Mouse (Mus musculus): ENCODE results near the gene Rab3a. TPM values are rescaled to one million over a fixed set of nuclear protein-coding genes. Genes with fewer than 3 reads are reported as not detected.

Gene Rab3a
- total RNA-seq, 2 experiments from 2014 or later, result 1.6 to 5.5 TPM

DNA sequence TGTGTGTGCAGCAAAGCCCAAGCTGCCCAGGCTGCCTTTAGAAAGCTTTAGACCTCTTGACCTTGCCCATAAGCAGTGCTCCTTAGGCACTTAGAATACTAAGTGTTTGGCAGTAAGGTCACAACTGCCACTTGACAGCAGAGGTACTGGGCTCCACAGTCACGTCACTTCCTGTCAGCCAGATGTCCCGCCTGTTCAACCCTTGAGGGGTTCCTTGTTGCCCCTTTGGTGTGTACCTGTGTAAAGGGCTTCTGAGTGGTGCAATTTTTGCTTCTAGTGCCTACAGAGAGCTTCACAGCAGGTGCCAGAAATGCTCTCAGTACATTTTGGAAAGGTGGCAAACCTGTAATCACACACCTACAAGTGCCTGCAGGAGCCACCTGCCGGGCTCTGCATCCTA, 16.3 kb upstream of the Rab3a start:
- ATAC-seq (replicated peaks; ENCODE audit: poor library complexity, severe bottlenecking), result no peak

DNA sequence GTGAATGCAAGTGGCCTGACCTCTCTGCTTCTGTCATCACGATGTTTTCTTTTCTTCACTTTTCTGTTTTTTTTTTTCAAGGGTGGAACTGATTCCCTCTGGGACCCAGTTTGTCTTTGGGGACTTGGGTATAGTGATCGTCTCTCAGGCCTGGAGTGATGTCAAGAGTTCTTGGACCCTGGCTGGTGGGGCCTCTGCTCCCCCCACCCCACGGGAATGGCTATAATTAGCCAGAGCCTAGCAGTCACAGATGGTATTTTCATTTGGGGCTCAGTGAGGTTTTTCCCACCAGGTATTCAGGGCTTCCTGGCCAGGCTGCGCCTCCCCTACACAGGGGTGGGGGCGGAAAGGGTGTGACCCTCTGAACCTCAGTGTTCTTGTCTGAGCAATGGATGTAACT, 12.8 kb upstream of the Rab3a start:
- no peak for ATAC-seq (replicated peaks; ENCODE audit: poor library complexity, severe bottlenecking)

DNA sequence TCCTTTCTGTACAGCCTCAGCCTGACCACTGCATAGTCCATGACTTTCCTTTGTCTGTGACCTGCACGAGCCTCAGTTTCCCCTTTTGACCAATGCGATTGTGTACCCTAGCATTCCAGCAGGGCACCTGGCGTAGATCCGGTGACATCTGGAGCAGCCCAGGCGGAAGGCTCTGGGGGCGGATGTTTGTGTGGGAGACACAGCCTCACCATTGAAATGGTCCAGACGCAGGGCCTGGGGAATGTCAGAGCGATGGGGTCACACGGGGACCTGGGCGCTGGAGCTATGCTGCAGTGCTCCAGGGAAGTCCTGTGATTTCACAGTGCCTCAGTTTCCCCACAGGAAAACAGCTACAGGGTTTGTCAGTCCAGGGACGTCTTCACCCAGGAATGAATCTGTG, 12.3 kb upstream of the Rab3a start:
- ATAC-seq (replicated peaks; ENCODE audit: poor library complexity, severe bottlenecking), result no peak

DNA sequence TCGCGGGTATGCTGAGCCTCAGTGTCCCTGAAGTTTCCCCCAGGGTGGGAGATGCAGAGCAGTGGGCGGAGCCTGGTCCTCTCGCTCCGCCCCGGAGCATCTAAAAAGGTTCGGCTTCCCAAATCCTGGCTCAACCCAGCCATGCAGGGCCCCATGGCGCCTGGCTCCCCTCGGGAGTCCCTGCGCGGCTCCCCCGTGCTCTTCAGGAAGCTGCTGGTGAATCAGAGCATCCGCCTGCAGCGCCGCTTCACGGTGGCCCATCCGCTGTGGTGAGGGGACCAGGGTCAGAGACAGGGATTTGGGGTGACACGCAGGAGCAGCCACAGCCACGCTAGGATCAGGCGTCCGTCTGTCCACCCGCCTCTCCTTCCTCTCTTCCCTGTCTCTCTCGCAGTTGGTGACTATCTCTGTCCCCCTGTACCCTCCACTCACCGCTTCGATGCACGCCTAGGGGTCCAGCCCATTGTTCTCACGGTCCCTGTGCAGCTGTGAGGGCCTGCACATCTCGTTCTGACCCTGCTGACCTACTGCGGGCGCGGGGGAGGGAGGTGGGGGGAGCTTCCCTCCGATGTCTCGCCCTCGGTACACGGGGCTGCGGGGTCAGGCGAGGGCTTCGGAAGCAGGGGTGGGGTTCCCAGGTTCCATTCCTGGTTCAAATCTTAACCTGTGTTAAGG, 11.4 kb upstream of the Rab3a start:
- peak; percentile 44 for ATAC-seq (replicated peaks; ENCODE audit: poor library complexity, severe bottlenecking)

DNA sequence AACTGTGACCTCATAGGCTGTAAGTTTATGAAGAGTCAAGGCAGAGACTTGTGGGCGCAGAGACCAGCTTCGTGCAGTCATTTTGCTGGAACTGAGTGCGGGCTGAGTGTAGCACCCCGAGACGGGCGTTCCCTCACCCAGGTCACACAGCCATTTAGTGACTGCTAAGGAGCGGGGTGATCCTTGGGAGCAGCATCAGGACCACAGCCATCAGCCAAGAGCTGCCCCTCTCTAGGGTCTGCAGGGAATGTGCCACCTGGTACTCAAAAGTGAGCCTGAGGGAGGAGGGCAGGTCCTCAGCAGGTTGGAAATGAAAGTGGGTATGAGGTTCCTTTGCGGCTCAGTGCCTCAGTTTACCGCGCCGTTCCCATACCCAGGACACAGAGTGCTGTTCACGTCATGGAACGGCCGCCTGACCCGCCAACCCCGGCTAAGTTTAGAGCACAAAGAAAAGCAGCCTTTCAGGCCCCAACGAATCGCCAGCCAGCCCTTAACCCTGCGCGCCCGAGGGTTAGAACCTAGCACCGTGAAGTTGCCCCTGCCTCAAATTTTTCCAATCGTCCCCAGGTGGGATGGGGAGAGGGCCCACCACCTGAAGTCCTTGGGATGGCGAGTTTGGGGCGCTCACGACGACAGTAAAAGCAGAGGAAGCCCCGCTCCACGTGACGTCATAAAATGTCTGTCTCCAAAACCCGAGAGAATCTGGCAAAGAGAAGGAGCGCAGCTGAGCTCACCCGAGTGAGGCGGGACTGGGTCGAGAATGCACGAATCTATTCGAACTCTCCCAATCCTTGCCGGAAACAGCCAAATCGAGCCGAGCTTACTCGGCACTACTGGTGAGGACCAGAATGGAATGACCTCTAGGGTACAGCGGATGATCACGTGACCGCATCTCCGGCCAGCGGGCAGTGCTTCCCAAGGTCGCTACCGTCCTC, 10.6 kb upstream of the Rab3a start:
- ATAC-seq (replicated peaks; ENCODE audit: poor library complexity, severe bottlenecking), result peak; percentile 26; the same call in 1 of the 2 replicates

DNA sequence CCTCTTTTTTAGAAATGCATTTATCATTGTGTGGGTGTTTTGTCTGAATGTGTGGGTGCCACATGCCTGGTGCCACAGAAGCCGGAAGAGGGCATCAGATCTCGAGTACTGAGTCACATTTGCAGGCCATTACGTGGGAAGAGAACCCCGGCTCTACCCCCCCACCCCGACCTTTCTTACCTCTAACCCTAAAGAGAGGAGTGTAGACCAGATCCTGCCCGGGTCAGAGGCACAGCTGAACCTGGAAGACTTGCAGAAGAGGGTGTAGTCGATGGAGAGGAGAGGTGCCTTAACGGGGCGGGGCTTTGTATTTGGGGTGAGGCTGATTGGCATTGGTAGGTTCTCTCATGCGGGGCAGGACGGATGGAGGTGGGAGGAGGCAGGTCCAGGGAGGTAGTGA, 9.7 kb upstream of the Rab3a start:
- no peak for ATAC-seq (replicated peaks; ENCODE audit: poor library complexity, severe bottlenecking)

DNA sequence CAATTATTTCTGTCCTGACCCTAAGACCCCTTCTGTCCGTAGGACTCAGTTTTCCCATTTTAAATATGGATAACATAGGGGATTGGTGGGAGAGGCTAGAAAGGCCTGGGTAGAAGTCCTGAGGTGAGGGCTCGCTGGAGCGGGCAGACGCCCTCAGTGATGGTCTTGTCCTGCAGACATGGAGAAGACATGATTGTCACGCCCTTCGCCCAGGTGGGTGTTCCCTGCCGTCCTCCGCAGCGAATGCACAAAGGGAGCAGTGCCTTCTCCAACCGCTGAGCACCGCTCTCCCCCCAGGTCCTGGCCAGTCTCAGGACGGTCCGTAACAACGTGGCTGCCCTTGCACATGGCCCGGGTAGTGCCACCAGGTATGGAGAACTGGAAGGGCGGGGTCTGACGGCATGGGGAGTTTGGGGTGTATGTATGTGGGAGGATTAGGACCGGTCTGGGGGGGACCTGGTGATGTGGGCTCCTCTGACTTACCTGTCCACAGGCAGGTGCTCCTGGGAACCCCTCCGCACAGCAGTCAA, 8.7 kb upstream of the Rab3a start:
- ATAC-seq (replicated peaks; ENCODE audit: poor library complexity, severe bottlenecking), result no peak

DNA sequence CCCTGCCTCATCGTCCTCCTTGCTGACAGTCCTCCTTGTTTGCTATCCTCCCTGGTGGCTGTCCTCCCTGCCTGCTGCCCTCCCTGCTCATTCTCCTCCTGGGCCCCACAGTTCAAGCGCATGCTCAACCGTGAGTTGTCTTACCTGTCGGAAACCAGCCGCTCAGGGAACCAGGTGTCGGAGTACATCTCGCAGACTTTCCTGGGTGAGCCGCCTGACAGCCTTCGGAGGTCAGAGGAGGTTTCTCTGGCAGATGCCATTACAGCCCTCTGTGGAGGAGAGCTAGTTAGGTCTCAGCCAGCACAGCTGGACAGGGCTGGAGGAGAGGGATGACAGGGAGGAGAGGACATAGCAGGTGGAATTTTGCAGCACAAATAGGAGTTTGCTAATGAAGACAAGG, 7.8 kb upstream of the Rab3a start:
- ATAC-seq (replicated peaks; ENCODE audit: poor library complexity, severe bottlenecking), result no peak

DNA sequence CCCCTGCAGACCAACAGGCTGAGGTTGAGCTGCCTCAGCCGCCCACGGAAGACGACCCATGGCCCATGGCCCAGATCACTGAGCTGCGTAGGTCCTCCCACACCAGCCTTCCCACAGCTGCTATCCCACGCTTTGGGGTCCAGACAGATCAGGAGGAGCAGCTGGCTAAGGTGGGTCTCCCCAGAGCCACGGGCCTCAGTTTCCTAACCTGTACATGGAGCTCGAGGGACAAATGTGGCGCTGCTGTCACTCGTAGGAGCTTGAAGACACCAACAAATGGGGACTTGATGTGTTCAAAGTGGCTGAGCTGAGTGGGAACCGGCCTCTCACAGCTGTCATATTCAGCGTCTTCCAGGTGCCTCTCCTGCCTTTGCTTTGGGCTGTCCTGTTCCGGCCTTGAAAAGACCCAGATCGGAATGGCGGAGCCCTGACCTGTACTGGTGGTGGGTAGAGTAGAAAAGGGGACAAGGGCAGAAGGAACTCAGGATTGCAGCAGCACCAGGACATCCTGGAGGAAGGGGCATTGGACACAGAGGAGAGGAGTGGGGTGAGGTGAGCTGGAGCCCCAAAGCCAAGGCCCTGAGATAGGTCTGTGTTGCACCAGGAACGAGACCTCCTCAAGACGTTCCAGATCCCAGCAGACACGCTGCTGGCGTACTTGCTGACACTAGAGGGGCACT, 7.1 kb upstream of the Rab3a start:
- ATAC-seq (replicated peaks; ENCODE audit: poor library complexity, severe bottlenecking), result no peak

DNA sequence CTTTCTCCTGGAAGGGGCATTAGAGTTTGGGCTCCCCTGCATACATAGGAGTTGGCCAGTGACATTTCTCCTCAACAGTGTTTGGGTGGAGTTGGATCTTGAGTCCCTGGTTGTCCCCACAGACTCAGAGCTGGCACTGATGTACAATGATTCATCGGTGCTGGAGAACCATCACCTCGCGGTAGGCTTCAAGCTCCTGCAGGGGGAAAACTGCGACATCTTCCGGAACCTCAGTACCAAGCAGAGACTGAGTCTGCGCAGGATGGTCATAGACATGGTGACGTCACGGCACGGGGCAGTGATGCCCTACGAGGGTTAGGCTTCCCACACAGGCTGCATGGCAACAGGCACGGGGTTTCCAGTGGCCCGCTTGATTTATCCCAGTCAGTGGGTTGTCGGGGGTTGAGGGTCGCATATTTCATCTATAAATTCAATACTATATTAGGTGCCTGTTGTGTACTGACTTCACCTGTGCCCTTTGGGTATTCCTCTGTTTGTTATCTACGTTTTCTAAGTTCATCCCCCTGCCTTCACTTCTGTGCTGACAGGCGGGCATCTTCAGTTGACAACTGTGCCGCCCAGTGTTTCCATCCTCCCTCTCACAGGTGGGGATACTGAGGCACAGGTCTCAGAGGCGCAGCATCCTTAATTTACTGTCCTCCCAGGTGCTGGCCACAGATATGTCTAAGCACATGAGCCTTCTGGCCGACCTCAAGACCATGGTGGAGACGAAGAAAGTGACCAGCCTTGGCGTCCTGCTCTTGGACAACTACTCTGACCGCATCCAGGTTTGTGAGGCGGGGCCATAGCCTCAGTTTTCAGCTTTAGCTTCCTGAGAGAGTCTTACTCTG, 6.0 kb upstream of the Rab3a start:
- ATAC-seq (replicated peaks; ENCODE audit: poor library complexity, severe bottlenecking), result no peak

DNA sequence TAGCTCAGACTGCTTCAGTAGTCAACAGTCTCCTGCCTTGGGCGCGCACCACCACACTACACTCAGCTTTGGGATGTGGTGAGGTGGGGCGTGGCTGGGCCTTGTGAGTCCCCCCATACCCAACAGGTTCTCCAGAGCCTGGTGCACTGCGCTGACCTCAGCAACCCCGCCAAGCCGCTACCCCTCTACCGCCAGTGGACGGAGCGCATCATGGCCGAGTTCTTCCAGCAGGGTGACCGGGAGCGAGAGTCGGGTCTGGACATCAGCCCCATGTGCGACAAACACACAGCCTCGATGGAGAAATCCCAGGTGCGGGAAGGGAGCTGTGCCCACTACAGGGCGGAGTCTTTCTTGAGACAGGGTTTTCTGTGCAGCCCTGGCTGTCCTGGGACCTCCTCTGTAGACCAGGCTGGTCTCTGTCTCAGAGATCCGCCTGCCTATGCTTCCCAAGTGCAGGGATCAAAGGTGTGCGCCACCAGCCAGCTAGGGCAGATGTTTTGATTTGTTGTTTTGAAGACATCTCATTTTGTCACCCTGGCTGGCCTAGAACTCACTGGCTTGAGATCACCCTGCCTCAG, 5.3 kb upstream of the Rab3a start:
- ATAC-seq (replicated peaks; ENCODE audit: poor library complexity, severe bottlenecking), result no peak

DNA sequence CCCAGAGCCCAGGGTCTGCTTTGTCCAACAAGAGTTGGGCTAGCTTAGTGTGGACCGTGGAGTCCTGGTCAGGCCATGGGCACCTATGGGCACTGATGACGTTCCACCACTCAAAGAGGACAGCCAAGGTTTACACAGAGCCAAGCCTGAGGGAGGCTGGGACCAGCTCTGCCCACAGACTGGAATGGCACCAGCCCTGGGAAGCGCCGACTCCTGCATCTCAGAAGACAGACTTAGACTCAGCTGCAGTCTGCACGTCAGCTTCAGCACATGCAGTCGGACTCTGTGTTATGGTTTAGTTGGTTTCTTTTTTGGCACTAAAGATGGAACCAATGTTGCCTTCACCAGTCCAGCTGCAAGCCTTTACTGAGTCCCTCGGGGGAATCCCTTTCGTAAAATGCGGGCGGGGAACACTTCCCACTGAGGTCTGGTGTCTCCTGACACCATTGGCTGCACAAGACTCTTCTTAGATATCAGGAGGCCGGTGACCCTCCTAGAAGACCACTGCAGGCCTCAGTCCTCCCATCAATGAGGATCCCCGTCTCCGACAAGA, 4.3 kb upstream of the Rab3a start:
- ATAC-seq (replicated peaks; ENCODE audit: poor library complexity, severe bottlenecking), result no peak

DNA sequence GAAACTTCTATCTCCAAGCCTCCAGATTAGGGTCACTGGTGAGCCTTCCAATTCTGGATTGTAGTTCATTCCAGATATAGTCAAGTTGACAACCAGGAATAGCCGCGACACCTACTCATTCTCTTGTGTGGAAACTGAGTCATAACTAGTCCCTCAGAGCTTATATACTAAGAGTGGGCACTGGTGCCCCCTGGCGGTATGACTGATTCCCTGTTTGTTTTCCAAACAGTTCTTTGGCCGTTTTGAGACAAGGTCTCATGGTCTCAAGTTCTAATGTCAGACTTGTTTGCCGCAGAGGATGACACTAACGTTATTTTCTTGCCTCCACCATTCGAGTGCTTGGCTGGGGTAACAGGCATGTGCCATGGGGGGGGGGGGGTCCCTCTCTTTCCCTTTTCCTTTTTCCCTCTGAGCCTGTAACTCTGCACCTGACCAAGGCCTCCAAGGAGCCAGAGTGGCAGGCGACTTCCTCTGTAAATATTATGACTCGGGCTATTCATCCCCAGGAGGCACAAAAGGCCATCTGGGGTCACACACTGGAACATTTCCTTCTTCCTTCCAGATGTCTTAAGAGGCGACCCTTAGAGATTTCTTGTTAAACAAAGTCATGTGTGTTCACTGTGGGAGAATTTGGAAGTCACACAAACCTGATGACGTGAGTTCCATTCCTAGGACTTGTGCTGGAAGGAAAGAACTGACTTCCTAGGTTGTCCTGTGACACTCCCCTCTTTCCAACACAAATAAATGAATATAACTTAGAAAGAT, 2.3 kb upstream of the Rab3a start:
- no peak for ATAC-seq (replicated peaks; ENCODE audit: poor library complexity, severe bottlenecking)

DNA sequence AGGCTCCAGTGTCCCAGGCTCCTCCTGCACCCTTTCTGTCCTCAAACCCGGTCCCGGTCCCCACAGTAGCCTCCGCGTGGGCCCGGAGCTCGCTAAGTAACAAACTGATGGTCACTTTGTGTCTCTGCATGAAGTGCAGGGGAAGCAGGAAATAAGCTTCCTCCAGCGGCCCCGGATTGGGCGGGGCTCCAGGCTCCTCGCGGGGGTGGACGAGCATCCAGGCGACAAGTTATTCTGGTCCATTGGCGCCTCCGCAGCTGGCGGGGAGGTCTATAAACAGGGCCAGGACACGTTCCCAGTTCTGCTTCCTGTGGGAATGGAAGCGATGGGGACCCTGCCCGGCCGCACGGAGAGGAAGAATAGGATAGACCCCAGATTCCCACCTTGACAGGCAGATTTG, 1.3 kb upstream of the Rab3a start:
- ATAC-seq (replicated peaks; ENCODE audit: poor library complexity, severe bottlenecking), result peak; percentile 18; the same call in 1 of the 2 replicates

DNA sequence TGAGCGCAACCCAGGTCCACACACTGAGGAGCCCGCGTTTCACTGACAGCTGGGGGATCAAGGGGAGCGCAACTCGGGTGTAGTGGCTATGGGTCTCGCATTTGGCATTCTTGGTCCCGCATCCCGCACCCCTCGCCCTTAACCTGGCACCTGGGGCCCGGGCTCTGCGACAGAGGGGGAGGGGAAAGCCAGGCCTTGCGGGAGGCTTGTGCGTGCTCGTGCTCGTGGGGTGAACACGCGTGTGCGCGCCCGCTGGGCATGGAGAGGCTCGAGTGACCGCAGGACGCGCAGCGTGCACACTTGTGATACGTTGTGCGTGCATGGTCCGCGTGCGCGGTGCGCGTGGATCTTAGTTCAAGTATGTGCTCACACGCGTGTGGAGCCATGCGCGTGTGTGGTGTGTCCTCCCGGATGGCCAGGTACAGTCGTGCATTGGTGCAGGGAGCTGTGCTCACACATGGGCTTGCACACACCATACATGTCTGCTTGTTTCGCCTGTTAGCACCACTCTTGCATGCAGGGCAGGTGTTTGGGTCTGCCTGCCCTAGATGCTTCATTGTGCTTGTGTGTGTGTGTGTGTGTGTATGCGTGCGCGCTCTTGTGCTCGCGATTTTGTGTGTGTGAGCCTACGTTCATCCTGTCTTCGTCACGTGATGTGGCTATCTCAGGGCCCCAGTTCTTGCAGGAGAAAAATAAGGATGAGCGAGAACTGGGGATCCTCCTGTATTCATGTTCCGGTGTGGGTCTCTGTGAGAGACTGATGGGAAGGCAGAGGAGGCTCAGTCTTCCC, 587 bp downstream of the Rab3a start:
- ATAC-seq (replicated peaks; ENCODE audit: poor library complexity, severe bottlenecking), result no peak

DNA sequence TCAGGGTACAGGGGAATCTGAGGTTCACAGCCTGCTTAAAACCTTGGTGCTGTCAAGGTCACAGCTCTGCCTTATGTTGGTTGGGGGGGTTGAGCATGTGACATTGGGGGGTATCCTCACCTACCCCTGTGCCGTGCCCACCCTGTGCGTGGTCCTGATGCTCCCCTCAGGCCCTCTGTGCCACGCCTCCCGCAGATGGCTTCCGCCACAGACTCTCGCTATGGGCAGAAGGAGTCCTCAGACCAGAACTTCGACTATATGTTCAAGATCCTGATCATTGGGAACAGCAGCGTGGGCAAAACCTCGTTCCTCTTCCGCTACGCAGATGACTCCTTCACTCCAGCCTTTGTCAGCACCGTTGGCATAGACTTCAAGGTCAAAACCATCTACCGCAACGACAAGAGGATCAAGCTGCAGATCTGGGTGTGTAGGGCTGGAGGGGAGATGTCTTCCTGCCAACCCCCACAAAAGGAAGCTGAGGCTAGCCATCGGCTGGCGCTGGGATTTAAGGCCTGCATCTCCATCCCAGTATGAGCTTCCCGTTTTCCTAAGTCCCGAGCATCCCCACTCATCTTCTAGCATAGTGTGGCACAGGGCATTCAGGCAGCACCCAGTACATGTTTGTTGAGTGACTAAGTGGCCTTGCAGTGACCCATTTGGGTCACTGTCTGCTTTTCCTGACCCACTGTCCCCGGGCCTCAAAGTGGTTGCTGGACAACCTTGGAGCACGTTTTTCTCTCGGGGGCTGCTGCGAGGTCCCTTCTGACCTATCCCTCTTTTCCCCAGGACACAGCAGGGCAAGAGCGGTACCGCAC, 1.4 kb downstream of the Rab3a start:
- ATAC-seq (replicated peaks; ENCODE audit: poor library complexity, severe bottlenecking), result no peak

DNA sequence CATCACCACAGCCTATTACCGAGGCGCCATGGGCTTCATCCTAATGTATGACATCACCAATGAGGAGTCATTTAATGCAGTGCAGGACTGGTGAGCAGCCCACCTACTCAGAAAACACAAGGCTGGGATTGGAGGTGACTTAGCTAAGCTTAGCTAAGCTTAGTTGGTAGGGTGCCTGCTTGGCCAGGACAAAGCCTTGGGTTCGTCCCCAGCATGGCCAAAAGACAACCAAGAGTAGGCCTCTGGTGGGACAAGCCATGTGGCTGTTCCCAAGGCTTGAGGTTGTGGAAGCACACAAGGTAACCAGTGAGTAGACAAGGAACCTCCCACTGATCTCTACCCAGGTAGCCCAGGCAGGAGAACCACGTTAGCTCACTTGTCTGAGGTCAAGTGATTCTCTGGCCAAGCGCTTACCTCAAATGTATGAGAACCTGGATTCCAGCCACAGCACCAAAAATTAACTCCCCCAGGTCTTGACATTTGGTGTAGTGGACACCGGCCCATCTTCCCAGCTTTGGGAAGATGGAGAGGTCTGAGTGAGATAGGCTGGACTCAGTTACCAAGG, 2.1 kb downstream of the Rab3a start:
- ATAC-seq (replicated peaks; ENCODE audit: poor library complexity, severe bottlenecking), result no peak

All from granulocyte monocyte progenitor cell, adult 5-6 weeks (primary cell).